Mouse (Mus musculus): Measurements from ENCODE around the gene Slc48a1.

- TF ChIP-seq CTCF (conservative IDR thresholded peaks at IDR 0.05; ENCODE audit: low read length) (no peak), NANOG (IDR thresholded peaks at IDR 0.05; ENCODE audit: borderline replicate concordance, low read length) (no peak), POU5F1 (IDR thresholded peaks at IDR 0.05; ENCODE audit: borderline replicate concordance, low read length) (no peak)
These were observed 18.5 kb downstream of the Slc48a1 start for GRCm38 (mm10) chr15:97796674-97797310.
